Mouse (Mus musculus) lung, postnatal 36 days (tissue): Measurements from ENCODE around the gene Cenpu.

ENCODE experiments used
- DNase-seq: peaks from one replicate; pipeline ENCODE4 v3.0.0; 2022; ENCODE audit warnings: mixed read lengths

Cenpu gene

DNA sequence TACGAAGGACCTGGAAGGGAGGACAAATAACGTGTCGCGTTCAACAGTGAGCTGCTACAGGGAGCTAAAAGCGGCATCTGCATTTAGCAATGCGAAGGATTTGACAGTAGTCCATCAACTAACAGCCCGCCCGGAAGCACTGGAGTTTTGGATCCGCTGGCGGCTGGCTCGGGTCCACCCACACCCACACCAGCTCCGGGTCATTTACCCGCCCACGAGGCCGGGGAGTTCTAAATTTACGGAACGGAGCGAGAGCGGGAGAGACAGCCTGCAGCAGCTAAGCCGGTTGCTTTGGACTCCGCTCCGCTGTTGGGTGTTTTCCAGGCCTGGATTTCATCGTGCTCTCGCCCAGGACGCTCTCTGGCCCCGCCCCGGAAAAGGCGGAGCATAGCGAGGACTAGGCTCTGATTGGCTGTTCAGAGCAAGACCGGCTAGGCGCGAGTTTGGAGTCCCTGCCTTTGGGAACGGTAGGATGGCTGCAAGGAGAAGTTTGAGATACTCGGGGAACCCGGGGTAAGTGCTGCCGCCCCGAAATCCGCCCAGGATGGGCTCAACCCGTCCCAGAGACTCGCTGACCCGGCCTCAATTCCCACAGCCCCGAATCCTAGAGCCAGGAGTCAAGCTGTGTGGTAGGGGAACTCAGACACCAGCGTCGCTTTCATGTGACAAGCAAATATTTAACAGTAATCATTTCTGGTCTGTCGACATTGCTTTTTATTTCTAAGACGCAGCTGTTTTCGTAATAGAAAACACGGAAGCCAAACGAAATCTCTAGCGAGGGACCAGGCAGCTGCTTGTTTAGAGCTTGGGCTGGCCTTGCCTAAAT, at the start of gene Cenpu:
TSS of gene Cenpu (plus strand) at position 414 of the 826 bp plus-strand sequence.
- peak; percentile 100 for DNase-seq

DNA sequence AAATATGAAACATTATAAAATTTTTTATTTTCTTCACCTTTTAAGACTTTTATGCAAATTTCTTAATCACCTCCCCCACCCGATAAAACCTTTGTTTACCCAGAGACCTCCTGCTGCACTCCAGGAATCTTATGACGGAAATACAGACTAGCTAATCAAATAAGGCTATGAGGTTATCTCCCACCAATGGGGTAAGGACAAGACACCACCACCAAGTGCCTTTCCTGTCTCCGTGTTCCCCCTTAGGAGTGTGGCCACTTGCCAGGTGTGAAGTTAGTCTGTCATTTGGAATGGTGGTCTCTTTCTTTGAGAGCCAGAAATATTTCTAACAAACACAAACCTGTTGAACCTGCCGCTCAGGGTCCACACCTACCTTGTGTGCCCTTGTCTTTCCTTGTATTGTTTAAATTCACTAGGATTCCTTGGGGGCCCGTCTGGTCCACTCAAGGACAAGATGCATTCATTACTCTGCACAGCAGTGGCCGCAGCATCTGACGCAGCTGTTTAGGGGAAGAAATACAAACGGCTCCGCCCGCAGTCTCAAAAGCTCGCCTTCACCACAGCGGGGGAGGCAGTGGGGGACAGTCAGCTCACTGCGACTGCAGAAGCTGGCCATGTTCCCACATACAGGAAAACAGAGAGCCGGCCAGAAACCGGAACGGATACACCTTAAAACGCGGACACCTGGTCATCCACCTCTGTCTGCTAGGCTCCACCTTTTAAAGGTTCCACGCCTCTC, 49.3 kb upstream of the Cenpu start:
- no peak for DNase-seq

DNA sequence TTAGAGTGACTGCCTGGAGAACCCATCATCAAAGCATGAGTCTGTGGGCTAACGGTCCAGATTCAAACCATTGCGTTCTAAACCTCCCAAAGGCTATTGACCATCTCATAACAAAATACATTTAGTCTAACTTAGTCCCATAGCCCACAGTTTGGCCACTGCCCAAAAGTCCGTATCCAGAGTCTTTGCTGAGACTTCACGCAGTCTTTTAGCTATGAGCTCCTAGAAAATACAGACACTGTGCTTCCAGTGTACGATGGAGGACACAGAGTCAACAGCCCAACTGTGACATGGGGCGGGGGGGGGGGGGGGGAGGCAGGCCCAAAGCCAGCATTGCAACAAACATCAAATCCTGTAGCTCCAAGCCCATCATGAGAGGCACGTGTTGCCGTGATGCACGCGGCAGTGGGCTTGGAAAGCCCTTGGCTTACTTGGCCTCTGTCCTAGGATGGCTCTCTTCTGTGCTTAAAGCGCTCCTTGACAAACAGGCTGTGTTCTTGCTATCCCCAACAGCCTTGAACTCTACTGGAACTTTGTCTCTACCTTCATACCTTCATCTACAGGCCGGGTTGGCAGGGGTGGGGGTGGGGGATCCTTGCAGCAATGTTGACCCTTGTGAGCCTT, 48.6 kb upstream of the Cenpu start:
- no peak for DNase-seq

DNA sequence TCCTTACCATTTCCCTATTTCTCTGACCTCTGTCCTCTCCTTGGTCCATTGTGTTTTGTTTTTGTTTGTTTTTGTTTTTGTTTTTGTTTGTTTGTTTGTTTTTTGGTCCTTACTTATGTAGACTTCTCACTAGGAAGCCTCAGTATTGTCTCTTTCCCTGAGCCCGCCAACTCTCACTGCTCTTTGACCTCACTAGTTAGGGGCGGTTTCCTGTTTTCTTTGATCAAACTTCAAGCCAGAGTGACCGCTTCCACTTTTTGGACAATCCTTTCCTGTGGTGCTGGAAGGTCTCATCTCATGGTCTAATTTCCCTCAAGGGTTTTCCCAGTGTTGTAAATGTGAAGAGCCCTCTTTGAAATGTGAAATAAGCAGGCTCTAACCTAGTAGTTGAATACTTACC, 47.6 kb upstream of the Cenpu start:
- no peak for DNase-seq

DNA sequence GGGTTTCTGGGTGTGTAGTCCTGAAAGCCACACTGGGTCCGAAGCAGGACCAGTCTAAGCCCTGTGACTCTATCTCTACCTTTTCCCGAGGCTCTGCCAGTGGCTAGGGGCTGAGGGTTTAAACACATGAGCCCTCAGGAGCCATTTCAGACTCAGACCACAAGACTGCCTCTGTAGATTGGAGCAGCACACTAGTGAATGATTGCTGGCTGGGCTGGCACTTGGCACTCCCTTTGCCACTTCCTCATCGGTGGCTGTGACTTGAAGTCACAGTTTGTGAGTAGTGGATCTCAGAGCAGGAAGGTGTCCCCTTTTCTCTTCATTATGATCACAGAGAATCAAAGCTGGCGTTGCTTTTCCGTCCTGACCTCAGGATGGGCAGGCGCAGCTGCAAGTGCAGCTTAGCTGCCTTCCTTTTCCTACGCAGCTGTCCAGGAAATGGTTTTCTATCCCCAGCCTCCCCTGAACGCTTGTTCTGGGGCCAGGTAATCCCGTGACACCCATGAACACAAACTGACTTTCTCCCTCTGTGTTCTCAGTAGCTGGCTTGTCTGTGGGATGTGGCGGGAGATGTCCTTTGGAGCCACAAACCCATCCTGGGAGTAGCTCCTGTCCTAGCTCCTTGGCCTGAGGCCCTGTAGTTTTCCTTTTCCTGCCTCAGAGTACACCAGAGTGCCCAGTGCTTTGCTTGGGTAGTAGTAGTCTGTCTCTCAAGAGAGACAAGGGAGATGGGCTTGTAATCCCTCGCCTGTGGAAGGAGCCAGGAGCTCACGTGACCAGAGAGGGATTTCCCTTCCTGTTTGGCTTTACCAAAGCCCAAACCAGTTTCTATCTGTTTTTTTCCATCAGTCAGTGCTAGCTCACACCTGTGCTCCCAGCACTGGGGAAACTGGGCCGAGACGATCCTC, 43.1 kb upstream of the Cenpu start:
- DNase-seq: no peak

DNA sequence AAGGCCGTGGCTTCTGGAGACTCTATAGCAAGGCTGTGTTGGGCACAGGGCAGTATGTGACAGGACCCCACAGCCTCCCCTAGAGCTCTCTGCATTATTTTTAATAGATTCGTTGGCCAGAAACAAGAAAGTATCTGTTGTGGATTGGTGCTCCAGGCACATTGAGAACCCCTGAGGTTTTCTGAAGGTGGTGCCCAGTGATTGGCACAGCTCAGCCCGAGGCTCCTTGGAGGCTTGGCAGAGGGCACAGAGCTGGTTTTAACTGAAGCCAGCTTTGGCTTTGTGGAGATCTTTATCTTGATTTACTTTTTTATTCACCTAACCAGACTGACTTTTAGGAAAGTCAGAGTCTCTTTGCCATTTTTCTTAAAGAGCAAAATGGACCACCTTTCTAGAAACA, 42.4 kb upstream of the Cenpu start:
- no peak for DNase-seq

DNA sequence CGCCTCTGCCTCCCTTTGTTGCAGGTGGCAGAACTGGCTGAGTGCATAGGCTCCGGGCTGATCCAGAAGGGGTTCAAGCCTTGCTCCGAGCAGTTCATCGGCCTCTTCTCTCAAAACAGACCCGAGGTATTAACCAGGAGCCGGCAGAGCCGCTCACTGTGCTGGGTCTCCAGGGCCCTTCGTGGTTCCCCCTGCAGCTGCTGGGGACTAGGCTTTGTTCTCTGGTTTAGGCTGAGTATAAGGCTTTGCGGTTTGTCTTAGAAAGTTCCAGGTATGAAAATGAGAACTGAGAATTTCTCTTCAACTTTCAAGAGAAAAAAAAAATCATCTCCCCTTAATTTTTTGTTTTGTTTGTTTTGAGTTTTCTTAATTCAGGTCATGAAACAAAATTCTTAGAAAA, 40.5 kb upstream of the Cenpu start:
- DNase-seq: no peak

DNA sequence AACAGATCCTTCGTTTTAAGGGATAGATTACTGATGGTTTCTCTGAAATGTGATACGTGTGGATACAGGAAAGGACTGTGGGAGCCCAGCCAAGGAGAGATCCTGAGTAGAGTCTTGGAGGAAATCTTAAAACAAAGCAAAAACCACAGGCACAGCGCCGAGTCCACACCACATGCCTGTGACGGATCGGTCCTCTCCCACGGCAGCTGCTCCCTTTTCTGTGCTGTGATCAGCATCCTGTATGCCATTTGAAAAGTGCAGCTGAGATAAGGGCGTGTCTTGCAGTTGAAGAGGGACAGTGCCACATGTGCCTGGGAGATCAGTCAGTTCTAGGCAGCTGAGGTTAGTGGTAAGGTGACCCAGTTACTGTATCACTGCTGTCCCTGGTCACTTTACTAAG, 39.3 kb upstream of the Cenpu start:
- DNase-seq: no peak

DNA sequence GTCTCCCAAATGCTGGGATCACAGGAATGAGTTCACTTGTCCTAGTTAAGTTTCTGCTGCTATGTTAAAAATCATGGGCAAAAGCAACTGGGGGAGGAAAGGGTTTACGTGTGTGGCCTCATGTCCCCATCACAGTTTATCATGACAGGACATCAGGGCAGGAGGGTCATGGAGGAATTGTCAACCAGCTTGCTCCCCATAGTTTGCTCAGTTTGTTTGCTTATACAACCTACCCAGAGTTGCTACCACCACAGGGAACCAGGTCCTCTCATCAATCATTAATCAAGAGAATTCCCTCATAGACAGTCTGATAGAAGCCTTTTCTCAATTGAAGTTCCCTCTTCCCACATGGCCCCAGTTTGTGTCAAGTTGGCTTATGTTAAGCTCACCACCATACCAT, 37.8 kb upstream of the Cenpu start:
- no peak for DNase-seq

DNA sequence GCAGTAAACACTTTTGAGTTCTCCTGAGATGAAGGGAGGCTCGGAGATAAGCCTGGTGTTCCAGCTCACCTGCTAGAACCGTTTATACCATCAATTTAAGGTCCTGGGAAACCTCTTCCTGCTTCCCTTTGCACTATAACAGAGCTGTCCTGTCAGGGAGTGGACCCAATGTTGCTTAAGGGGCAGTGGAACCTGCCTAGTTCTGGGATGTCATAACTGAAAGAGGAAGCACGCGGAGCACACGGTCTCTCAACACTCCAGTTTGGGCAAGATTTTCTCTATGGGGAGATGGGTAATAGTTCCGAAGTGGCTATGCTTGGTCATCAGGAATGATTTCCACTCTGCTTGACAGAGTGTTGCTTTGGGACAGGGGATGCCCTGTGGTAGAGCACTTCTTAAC, 31.2 kb upstream of the Cenpu start:
- peak; percentile 27 for DNase-seq

DNA sequence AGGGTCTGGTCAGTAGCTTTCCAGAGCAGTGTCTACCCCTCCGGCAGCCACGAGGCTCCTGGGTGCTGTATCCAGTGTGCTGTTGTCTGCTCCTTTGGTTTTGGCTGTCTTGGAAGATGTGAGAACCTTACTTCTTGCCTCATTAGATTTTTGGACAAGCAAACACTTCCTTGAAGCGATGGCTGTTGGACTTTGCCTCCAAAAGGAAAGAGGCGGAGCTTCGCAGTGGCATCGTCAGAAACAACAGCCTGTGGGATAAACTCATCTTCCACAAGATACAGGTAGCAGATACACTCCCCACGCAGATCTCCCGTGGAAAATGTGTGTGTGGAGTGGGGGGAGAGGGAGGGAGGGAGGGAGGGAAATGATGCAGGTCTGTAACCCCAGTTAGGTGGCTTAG, 25.7 kb upstream of the Cenpu start:
- no peak for DNase-seq

DNA sequence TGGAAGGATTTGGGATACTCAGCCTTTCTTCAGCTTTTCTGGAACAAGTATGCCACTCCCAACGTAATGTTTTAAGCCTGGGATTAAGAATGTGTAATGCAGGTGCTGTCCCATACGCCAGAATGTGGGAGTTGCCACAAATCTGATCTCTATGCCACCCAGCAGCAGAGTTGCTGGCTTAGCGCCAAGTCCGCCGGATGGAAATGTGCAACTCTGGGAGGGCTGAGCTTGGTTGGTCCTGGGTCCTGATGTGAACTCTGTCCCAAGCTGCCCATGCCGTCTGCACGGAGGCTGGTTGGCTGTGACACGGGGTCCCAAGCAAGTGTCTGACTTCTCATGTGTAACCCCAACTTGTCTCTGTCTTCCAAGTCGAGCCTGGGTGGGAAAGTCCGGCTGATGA, 25.0 kb upstream of the Cenpu start:
- no peak for DNase-seq

DNA sequence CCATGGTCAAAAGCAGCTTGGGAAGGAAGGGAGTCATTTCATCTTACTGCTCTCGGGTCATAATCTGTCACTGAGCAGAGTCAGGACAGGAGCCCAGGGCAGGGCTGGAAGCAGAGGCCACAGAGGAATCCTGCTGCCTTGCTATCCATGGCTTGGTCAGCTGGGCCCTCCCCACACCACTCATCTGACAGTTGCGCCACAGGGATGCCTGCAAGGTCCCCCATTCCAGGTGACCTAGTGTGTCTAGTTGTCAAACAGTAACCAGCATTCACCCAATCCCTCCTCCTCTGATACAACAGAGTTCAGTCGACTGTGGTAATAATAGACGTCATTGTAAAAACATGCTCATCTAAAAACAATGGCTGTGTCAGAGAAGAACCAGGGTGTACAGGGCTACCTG, 22.3 kb upstream of the Cenpu start:
- DNase-seq: no peak

DNA sequence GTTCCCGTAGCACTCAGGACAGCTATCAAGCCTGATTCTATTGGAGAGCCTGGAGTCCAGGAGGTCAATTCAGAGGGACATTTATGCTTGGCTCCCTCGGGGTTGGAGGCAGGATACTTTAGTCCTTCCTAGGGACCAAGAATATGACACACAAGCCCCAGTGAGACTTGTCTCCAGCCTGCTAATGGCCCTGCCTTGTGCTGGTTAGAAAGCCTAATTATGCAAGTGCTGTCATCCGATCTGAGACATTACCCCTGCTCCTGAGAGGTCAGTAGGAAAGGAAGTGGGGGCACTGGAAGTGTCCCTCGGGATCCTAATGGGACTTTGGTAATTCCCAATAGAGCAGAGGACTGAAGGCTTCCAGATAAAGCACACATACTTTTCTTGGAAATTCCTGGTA, 21.3 kb upstream of the Cenpu start:
- DNase-seq: no peak

DNA sequence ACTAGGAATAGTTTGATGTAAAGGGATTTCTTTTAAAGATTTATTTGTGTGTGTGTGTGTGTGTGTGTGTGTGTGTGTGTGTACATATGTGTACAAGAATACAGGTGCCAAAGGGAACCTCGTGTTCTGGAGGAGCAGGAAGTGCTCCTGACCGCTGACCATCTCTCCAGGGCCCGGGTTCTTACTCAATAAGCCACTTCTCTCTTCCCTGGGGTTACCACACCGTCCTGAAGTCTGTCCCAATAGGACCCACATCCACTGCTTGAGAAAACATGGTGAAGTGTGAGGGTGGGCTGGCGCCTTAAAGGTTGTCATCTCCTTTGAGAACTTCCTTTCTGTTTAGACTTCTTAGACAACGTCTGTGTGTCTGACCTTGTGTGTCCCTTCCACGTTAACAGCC, 17.9 kb upstream of the Cenpu start:
- peak; percentile 46 for DNase-seq

DNA sequence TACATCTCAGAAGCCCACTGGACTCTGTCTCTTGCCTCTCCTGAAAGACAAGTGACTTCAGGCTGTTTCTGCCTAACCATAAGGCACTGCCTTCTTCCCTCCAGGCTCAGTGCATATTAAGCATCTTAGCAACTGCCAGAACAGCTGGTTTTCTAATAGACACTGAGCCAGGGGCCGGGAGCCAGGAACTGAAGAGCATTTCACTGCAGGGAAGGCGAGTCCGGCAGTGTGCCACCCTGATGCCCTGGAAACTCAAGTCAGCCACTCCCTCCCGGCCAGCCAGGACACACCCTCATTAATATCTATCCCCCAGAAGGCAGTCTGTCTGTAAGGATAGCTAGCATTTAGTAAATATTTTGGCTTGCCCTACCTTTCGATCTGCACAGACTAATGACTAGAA, 12.1 kb upstream of the Cenpu start:
- DNase-seq: peak; percentile 32

DNA sequence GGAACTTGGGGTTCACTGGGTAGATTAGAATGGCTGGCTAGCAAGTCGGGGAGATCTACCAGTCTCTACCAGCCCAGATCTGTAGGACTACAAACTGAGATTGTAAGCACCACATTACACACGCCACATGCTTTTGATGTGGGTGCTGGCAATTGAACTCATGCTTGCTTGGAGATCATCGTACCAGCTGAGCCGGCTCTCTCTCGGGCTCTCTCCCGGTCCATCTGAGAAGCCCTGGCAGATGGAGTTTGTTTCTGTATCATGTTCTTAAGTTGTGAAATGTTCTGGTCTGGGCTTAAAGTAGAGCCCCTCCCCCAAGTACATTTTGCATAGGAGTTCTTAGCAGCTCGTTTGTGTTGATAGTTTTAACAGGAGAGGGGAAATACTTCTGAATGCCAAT, 8.6 kb upstream of the Cenpu start:
- DNase-seq: peak; percentile 23

DNA sequence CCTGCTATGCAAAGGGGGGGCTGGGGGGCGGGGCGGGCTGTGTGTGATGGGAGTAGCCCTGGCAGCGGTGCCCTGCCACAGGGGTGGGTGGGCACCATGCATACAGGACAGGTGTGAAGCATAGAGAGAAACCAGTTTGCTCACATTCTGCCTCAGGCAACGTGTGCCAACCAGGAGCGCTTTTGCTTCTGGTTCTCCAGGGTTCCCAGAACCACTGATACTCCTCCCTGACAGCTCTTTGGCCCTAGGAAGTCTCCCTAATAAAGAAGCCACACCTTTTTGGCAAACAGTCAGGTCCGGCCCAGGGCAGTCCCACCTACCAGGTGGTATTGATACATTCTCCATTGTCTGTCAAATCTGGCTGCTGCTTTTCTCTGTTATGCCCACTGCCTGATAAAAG, 8.2 kb upstream of the Cenpu start:
- peak; percentile 30 for DNase-seq

DNA sequence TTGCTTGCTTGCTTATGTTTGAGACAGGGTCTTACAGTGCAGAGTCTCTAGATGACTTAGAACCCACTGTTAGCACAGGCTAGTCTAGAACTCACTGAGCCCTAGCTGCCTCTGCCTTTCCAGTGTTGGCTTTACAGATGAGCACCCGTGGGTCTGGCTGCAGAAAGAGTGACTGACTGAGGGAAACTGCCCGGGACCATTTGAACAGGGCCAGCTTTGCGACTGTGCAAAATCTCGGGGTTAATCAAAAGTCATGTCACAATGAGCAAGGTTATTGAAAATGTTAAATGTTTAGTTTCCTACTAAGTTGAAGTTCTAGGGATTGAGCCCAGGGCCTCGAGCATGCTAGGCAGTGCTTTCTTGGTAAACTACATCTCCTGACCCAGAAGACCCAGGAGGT, 6.0 kb upstream of the Cenpu start:
- no peak for DNase-seq

DNA sequence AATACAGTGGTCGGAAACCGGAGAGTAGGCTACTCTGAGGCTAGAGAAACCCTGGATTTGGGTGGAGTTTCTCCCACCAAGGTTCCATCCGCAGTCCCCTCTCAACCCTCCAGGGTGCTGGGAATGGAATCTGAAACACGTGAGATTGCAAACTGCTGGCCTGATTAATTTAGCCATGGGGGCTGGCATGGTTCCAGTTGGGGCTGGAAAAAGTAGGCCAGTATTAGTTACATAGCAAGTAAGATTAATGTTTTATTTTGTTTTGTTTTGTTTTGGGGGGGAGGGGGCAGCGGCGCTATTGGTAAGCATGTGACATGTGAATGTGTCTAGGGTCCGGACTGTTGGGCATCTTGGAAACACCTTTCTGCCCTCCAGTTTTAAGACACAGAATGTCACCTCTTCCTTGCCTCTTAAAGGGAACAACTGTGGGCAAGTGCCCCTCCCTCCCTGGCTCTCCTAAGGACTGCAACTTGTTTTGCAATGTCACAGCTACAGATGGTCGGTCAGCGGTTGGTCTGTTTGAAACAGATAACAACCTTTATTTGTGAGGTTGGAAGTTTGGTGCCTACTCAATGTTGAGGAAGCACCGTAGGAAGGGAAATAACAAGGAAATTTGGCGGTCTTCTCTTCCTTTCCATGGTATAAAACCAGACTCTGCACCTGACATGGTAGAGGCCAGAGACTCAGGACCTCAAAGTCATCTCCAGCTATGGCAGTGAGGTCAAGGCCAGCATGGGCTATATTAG, 5.2 kb upstream of the Cenpu start:
- DNase-seq: peak; percentile 38

DNA sequence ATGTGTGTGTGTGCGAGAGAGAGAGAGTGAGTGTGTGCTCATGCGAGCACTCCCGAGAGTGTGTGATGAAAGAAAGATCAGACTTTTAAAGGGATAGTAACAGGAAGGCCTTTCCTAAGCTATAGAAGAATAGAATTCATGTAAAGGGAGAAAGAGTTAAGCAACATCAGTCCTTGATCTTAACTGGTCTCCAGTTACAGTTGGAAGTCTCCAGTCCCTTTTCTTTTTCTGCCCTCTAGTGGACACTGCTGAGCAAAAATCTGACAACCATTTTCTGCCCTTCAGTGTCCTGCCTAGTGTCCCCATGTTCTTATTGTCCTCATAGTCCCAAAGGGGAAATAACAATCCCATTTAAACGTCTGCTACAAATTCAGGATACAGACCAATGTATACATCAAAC, 4.6 kb upstream of the Cenpu start:
- peak; percentile 76 for DNase-seq

DNA sequence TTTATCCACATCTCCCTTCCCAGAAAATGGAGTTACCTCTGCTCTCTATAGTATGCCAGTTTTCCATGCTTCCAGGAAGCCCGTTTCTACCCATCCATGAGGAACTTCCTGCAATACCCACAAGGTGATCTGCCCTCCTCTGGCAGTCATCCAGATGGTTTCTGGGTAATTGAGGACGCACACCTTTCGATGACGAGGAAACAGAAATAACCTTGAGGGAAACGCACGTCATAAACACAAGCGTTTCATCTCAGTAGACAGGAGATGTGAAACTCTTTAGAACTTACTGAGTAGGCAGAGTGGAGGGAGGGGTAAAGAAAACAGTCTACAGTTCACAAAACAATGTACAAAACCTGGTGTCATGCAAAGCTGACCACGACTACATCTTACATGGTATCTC, 1.8 kb upstream of the Cenpu start:
- DNase-seq: no peak
